Mouse (Mus musculus): Measurements from ENCODE around the gene Pik3r6. TPM values are rescaled to one million over a fixed set of nuclear protein-coding genes. Genes with fewer than 3 reads are reported as not detected.

The Pik3r6 gene
- total RNA-seq, 2 experiments from 2014 or later = 2.7 to 2.9 TPM

DNA sequence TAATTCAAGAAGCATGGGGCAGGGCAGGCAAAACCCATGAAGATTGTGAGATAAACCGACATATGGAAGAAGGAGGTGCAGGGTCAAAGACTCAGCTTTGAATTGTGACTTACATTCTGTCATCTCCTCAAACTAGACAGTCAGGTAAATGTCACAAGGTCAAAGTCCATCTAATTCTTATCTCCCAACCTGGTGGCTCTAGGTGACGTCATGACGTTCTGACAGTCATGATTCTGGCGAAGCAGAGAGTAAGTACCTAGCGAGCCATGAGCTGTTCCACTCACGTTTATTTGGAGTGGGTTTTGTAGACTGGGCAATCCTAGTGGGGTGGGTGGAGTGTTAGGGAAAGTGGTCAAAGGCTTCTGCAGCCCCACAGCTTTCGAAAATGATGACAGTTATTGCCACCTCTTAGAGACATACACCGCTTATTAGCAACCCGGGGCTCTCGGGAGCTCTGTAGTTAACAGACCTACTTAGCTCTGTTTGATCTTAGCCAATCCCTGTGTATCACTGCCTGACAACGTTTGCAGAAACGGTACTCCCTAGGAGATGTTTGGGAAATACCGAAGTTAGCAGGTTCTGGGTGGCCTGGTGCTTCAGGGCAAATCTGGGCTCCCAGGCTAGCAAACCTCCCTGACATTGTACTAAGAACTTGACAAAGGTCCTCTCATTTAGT, 61.7 kb downstream of the Pik3r6 start:
- DNase-seq = no peak
- intact Hi-C loops (cut with DNase I; ENCODE audit: low total_unique reads) = loop anchor here (10.0 kb wide), 2 partner anchors 160 to 310 kb away; partner anchors contain the start of gene Ndel1

DNA sequence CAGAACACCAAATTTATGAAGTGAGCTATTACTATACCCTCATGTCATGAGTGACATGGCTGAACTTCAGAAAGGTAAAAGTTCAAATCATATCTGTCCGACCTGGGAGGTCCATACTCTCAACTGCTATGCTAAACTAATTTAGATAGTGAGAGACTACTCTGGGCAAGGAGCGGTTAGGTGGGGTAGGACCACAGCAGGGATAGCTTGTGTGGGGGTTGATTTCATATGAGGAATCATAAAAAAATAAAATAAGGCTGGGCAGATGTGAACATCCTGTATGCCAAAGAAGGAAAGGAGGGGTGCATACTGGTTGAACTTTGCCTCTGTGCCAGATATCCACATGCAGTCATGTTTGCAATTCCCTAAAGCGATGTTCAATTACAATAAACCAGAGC, 62.2 kb downstream of the Pik3r6 start:
- intact Hi-C loops (cut with DNase I; ENCODE audit: low total_unique reads) = loop anchor here (10.0 kb wide), 2 partner anchors 160 to 310 kb away; partner anchors contain the start of gene Ndel1
- no peak for DNase-seq

DNA sequence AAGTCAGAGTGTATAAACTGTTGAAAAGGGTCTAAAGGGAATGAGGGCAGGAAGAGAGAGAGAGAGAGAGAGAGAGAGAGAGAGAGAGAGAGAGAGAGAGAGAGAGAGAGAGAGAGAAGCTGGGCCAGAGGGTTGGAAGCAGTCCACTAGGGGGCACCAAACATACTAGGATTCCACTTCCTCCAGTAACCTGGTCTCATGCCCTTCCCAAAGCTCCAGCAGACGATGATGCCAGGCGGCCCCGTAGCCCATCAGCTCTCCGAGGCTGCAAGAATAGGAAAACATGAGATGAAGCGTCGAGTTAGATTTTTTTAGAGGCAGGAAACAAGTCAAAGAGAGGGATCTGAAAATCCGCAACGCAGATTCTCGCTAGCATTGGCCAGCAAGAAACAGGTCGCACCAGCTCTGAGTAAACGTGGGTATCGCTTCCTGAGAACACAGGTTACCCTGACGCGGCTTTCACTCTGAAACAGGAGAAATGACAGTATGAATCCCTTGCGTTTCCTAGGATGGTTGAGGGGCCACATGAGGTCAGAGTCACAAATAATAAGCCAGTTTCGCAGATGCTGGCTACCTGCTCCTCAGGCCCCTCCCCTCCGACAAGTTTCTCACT, 63.7 kb downstream of the Pik3r6 start:
- peak; percentile 71 for DNase-seq
- intact Hi-C loops (cut with DNase I; ENCODE audit: low total_unique reads) = loop anchor here (10.0 kb wide), 2 partner anchors 158 to 308 kb away; partner anchors contain the start of gene Ndel1

DNA sequence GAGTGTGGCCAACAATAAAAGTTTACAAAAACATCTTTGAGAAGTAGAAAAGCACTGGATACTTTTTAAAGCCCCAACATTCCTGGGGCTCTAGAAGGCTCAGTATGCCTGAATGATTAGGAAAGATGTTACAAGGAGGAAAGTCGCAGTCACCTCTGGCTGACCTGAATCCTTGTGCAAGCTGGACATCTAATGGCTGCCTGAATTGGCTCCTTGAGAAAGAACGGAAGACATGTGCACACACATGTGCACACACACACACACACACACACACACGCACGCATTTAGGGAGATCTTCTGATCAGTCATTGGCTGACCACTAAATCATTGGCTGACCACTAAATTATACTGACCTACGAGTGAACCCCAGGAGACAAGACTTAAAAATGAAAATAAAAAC, 68.0 kb downstream of the Pik3r6 start:
- intact Hi-C loops (cut with DNase I; ENCODE audit: low total_unique reads) = no loop called here
- DNase-seq = no peak

DNA sequence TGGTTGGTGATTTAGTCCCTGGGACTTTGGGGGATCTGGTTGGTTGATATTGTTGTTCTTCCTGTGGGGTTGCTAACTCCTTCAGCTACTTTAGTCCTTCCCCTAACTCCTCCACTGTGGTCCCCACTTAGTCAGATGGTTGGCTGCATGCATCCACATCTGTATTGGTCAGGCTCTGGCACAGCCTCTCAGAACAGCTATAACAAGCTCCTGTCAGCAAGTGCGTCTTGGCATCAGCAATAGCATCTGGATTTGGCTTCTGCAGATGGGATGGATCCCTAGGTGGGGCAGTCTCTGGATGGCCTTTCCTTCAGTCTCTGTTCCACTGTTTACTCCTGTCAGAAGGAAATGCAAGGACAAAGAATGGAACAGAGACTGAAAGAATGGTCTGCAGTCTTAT, 74.3 kb downstream of the Pik3r6 start:
- no peak for DNase-seq
- intact Hi-C loops (cut with DNase I; ENCODE audit: low total_unique reads) = no loop called here

DNA sequence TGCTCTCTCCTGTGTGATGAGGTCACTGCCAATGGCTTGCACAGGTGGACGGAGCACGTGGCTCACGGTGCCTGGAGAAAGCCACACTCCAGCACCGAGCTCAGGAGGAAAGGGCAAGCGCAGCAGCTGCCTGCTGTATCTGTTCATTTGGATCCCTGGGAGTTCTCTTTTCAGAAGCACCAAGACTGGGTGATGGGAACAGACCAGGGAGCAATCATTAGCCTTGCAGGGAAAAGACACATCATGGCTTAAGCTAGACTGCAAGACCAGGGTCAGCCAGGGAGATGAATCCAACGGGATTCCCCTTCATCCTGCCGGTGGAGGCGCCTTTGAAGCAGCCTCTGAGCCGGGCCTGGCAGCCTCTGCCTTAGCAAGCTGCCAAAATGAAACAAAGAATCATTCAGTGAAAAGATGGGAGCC, 76.7 kb downstream of the Pik3r6 start:
- intact Hi-C loops (cut with DNase I; ENCODE audit: low total_unique reads) = no loop called here
- DNase-seq = peak; percentile 58

DNA sequence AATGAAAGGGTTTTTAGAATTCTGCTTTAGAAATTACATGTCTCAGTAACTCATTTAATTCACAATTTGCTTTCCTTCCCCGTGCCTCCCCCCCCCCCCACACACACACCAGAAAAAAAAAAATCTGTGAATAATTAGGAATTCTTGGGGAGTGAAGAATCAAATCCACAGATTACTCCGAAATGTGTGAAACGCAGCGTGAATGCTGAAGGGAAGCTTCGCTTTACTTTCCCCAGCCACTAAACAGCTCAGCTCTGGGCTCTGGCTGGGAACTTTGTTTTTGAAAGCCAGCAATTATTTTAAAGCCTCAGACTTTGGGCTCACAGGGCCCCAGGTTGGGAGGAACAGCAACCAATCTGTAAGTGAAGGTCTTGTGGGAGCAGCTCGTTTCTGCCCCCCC, 77.7 kb downstream of the Pik3r6 start:
- DNase-seq = no peak
- intact Hi-C loops (cut with DNase I; ENCODE audit: low total_unique reads) = no loop called here

DNA sequence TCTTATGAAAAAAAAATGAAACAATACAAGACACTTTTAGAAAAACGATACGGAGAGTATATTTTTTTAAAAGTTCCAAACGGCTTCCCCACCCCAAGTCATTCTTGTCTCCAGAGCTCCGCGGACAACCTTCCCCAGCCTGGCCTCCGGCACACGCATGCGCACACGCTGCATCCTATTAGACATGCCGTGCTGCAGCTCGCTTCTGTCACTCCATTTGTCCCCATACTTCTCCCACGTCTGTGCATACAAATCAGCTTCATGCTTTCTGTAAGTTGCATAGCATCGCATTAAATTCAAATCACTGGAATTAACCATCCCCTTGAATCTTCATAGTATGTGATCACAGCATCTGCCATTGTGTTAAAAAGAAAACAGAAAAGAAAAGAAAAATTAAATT, 80.4 kb downstream of the Pik3r6 start:
- intact Hi-C loops (cut with DNase I; ENCODE audit: low total_unique reads) = no loop called here
- no peak for DNase-seq

DNA sequence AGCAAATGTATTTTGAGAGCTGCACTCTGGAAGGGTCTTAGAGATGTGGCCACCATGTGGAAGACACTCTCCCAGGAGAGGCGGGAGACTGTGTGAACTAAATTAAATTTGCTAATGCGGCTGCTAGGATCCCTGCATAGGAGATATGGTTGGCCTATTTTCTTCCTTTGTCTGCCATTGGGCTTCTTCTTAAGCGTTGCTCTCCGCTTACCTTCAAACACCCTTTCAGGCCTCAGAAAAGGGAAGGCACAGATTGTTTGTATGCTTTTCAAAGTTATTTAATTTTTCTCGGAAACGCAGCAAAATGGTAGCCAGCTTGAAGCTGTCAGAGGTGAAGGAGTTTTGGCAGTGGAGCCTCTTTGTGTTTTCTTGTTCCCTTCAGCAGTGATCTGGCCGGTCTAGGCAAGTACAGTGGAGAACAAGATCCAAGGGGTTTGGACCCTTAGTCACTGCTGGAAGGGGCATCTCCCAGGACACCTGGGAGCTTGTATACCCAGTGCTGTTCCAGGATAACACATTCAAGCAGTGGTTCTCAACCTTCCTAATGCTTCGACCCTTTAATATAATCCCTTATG, 81.2 kb downstream of the Pik3r6 start:
- no peak for DNase-seq
- intact Hi-C loops (cut with DNase I; ENCODE audit: low total_unique reads) = no loop called here

DNA sequence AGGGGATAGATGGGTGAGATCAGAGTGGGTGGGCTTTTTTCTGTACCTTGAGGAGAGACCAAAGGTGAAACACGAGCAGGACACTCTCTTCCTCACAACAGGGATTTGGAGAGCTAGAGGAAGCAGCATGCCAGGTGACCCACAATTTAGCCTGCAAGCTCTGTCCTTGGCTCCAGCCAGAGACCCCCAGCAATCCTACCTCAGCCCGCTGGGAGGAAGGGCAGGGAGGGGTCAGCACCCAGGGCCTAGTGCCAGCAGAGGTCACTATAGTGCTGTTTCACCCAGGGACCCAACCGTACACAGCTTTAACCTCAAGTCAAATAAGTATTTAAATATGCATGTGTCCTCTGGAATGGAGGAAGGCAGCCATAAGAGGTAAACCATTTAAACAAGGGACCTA, 83.1 kb downstream of the Pik3r6 start:
- no peak for DNase-seq
- intact Hi-C loops (cut with DNase I; ENCODE audit: low total_unique reads) = no loop called here

DNA sequence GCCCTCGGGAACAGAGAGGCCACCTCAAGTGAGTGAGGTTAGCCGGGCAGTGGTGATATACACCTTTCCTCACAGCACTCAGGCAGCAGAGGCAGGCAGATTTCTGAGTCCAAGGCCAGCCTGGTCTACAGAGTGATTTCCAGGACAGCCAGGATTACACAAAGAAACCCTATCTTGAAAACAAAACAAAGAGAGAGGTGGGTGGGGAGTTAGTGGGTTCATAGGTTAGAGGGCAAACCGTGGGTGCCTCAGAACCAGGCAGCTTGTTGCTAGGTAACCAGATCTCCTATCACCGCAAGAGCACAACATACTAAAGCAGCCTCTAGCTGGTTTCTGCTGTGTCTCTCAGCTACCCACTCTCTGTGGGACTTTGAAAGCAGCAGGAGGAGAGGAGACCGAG, 83.9 kb downstream of the Pik3r6 start, which contains the start of gene Ccdc42:
Ccdc42 (plus strand) TSS at position 301 of the 400 bp plus-strand sequence.
- DNase-seq = no peak
- intact Hi-C loops (cut with DNase I; ENCODE audit: low total_unique reads) = no loop called here

DNA sequence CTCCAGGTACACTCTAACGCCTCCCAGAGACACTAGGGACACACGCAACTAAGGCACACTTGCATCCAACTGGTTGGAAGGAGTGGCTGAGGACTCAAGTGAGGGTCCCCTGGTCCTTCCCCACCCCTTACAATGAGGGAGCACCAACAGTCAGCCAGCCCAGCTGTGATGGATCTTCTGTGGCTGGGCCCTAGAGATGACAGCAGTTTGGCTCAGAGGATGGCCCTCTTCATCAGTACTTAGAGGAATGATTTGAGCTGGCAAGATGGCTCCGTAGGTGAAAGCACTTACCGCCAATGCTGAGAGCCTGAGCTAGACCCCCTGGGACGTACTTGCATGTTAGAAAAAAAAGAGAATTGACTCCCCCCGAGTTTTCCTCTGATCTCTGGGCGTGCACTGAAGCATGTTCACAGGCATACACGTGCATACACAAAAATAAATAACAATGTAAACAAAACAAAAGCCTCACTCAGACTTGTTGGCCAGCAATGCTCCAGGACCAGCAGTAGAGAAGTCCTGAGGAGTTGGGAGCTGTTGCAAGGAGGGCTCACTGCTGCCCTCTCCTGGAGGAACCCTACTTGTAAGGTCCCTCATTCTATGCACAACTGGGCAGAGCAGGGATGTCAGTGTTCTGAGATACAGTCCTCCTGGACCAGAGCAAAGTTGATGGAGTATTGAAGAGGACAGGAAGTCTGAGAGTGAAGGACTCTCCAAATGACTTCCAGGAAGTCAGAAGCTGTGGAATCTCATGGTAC, 86.4 kb downstream of the Pik3r6 start:
- DNase-seq = peak; percentile 84
- intact Hi-C loops (cut with DNase I; ENCODE audit: low total_unique reads) = no loop called here

DNA sequence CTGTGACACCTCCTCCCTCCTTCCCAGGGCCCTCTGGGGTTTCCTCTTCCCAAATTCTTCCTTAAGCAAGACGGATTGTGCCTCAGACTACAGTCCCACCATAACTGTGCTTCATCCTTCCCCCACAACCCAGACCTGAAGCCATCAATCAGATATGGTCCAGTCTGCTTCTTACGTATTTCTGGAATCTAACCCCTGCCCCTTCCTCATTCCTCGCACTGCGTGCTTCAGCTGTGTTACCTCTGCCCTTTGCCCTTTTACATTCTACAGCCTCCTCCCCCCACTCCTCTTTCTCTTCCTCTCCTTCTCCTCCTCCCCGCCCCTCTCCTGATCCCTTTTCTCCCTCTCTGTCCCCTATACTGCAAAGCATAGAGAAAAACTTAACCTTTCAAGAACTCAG, 88.9 kb downstream of the Pik3r6 start:
- DNase-seq = no peak
- intact Hi-C loops (cut with DNase I; ENCODE audit: low total_unique reads) = no loop called here

DNA sequence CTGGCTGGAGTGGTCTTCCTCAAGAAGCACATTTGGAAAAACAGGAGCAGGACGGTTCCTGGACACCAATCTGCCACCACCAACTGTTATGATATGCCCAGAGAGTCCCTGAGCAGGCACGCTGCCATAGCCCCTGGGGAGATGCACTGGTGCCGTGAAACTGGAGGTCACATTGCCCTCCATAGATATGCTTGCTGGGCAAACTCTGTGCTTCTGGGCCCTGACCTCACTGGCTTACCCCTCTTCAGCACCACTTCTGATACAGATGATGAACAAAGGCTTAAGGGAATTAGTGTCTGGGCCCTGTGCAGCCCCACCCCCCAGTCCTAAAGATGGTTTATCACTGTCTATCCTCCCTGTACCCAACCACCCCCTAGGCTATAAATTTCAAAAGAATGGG, 90.4 kb downstream of the Pik3r6 start:
- intact Hi-C loops (cut with DNase I; ENCODE audit: low total_unique reads) = no loop called here
- DNase-seq = no peak

DNA sequence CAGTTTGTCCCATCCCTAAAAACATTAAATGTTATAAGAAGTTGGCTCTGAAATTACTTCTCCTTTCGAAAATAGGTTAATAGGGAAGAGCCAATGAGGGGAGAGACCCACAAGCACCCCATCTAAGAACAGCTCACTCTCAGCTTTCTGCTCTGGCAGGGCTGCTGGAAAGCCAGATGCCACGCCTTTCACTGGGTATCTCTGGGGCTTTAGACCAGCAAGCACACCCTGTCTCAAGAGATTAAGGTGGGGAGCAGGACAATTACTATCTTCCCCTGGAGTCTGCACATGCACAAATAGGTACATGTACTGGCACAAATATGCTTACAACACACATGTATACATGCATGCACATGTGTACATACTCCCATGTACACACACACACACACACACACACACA, 95.1 kb downstream of the Pik3r6 start:
- intact Hi-C loops (cut with DNase I; ENCODE audit: low total_unique reads) = no loop called here
- no peak for DNase-seq

DNA sequence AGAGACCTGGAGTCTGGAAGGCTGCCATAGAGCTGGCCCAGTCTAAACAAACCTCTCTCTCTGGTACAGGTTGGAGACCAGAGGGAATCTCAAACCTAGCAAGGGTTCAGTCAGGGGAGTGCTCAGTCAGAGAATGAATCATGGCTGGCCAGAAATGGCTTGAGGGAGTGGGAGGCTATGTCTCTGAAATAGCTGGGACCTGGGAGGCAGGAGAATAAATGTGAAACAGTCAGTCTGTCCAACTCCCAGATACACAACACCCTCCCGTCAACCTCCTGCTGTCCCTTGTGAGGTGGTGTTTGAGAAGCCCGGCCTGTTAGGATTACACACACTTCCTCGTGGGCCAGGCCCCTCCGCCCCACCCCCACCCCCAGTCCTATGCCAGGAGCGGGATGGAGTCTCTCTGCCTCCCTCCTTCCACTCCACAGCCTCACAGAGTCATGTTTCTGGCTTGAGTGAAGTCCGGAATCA, 97.8 kb downstream of the Pik3r6 start:
- intact Hi-C loops (cut with DNase I; ENCODE audit: low total_unique reads) = no loop called here
- no peak for DNase-seq

DNA sequence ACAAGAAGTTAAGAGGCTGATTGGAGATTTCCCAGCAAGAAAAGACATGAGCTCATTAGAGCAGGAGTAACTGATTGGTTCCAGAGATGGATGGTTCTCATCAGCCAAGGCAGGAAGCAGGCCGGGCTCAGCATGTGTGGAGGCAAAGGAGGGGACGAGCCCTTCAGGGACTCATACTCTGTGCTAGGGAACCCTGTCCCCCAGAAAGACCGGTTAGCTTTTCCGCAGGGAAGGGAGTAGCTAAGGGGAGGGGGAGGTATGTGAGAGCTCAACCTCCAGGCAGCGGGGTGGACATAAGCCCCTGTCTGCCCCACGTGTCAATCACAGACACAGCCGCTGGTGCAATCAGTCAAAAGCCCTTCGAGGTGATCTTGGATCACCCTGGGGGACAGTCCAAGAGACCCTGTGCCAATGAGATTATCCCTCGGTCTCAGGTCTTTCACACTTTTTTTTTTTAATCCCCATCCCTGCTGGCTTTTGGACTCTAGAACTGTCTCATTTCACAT, 98.7 kb downstream of the Pik3r6 start:
- peak; percentile 26 for DNase-seq

More for the DNA sequence above, 98.7 kb downstream of the Pik3r6 start:
- intact Hi-C loops (cut with DNase I; ENCODE audit: low total_unique reads) = no loop called here
